Mouse (Mus musculus) urinary bladder, postnatal 14 days (tissue): ENCODE data around the gene Hoxb6.

ENCODE experiments used
- DNase-seq: peaks from one replicate; pipeline ENCODE4 v3.0.0; 2021; ENCODE audit warnings: low spot score

Hoxb6 gene

GRCm38 (mm10) chr11:96350791-96351190, 58.5 kb downstream of the Hoxb6 start:
- DNase-seq = no peak
